Mouse (Mus musculus) neutrophil, adult 65 days (primary cell): ENCODE measurements around the gene Olfr695. TPM values are rescaled to one million over a fixed set of nuclear protein-coding genes. Genes with fewer than 3 reads are reported as not detected.

Experiments
- total RNA-seq: library from RNA; stranded (reverse); gene quantifications from 2 replicates; pipeline ENCODE4 v1.2.4, GENCODE M21; 2023

The Olfr695 gene
- total RNA-seq, result not detected in 2 replicates

DNA sequence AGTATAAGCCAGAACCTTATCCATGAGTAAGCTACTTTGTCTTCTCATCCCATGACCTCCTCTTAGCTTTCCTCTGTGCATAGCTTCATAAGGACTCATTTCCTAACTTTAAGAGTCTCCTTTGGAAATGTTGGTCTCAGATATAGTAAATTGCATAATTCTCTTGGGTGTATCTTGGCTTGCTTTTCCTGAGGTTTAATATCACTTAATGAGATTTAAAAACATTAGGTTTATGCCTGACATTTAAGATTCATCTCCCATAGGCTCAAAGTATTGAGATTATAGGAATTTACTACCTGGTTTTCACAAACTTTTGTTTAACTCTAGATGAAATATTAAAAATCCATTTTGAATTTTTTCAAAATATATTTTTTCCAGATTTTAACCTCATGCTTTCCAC, at the start of gene Olfr695:
Olfr695 (minus strand) TSS at position 101 of the 400 bp plus-strand sequence.

DNA sequence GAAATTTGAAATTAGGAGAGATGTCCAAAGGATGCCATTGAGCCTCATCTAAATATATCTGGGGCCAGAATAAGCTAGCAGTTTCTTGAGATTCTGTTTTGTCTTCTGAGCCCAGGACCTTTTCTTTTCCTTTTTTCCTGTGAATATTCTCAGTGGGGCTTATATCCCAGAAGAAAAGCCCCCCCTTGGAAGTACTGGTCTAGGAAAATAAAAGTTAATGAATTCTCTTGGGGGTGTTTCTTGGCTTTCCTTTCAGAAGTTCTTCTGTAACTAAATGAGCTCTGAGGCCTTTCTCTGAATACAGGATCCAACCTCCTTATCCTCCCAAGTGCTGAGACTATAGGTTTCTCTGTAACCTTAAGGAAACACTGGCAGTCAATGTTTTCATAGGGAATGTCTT, 39.1 kb upstream of the Olfr695 start, which contains the start of gene Olfr698:
Olfr698 (minus strand) TSS at position 101 of the 400 bp plus-strand sequence.

DNA sequence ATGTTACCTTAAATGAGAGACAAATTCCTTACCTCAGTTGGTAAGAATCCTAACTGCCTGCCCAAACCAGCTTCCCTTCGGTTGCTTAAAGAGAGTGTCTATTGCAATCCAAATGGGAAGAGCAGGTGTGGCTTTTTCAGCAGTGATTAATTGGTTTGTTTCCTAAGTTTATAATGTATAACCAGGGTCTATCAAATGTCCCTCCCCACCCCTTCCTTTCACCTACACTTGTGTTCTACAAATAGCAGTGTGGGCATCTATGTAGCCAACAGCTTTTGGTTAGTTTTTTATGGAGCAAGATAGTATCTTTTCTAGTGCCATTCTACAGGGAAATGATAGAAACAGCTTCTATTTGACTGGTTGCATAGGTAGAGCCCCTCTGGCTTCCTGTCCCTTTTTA, 26.1 kb upstream of the Olfr695 start, which contains the start of gene Olfr697:
Olfr697 (minus strand) TSS at position 101 of the 400 bp plus-strand sequence.

DNA sequence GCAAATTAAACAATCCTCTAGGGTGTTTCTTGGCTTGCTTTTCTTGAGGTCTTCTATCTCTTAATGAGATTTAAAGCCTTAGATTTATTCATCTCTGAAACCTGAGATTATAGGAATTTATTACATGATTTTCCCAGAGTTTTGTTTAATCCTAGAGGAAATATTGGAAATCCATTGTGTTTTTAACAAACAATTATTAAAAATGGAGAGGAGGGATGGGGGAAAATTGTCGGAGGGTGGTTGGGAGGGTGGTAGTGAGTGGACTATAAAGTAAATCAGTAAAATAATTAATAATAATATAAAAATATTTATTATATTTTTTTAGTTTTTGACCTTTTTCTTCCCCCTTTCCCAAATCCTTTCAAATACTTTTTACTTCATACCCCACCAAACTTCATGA, 24.5 kb downstream of the Olfr695 start, which contains the start of gene Olfr694:
Olfr694 (minus strand) TSS at position 101 of the 400 bp plus-strand sequence.

DNA sequence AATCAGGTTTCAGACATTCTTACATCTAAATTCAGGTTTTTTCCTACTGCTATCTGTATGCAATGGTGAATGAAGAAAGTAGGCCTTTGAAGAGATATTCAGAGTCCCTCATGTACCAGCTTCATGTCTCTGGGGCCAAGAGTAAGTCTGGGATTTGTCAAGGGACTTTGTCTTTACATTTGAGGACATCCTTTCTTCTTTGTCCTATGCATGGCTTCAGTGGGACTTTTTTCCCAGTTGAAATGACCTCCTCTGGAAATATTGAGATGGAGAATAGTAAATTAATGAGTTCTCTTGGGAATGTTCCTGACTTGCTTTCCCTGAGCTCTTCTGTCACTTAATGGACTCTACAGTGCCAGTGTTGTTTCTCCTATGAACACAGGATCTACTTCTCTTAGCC, 35.7 kb downstream of the Olfr695 start, which contains the start of gene Olfr693:
Olfr693 (minus strand) TSS at position 101 of the 400 bp plus-strand sequence.

Other genes with a start within 250 kb of the Olfr695 start
- not detected in 2 replicates for gene Olfr693, start 35.8 kb downstream of the Olfr695 start, total RNA-seq
- not detected in 2 replicates for gene Olfr694, start 24.6 kb downstream of the Olfr695 start, total RNA-seq
- not detected in 2 replicates for gene Olfr697, start 26.0 kb upstream of the Olfr695 start, total RNA-seq
- not detected in 2 replicates for gene Olfr698, start 39.0 kb upstream of the Olfr695 start, total RNA-seq
- not detected in 2 replicates for gene Olfr699, start 76.8 kb upstream of the Olfr695 start, total RNA-seq
- gene Olfr700, start 92.4 kb upstream of the Olfr695 start, total RNA-seq, result not detected in 2 replicates
- not detected in 2 replicates for gene Olfr701, start 97.7 kb upstream of the Olfr695 start, total RNA-seq
- gene Olfr702, start 117.5 kb upstream of the Olfr695 start, total RNA-seq, result not detected in 2 replicates
- not detected in 2 replicates for gene Olfr703, start 127.0 kb upstream of the Olfr695 start, total RNA-seq
- gene Olfr704, start 146.8 kb upstream of the Olfr695 start, total RNA-seq, result not detected in 2 replicates
- gene Olfr705, start 160.5 kb upstream of the Olfr695 start, total RNA-seq, result not detected in 2 replicates
- not detected in 2 replicates for gene Olfr706, start 171.8 kb upstream of the Olfr695 start, total RNA-seq
- not detected in 2 replicates for gene Olfr707, start 184.8 kb upstream of the Olfr695 start, total RNA-seq
- gene Olfr1532-ps1, start 191.6 kb upstream of the Olfr695 start, total RNA-seq, result not detected in 2 replicates
- 0.09 TPM in 1 of 2 replicates, not detected in the other for gene Olfr709-ps1, start 215.8 kb upstream of the Olfr695 start, total RNA-seq
- gene Olfr710, start 231.9 kb upstream of the Olfr695 start, total RNA-seq, result not detected in 2 replicates
- not detected in 2 replicates for gene Olfr6, start 247.5 kb upstream of the Olfr695 start, total RNA-seq